Mouse (Mus musculus) erythroid progenitor cell, adult 5-6 weeks (primary cell): ENCODE data around the gene Cyp2b19. TPM values are rescaled to one million over a fixed set of nuclear protein-coding genes. Genes with fewer than 3 reads are reported as not detected.
A peak's percentile ranks its signal among the peaks of the same experiment; 100 is the strongest.
"Not testable (repeated sequence)": the region's sequence is repeated elsewhere in the genome, so short reads cannot be mapped to it uniquely, and the experiment has no call there.

Experiments used
- ATAC-seq: replicated peaks from 2 replicates; pipeline ENCODE4 v1.8.0; 2016; ENCODE audit warnings: moderate number of reproducible peaks, mild to moderate bottlenecking, moderate TSS enrichment, inconsistent platforms; ENCODE audit not compliant: poor library complexity, low FRiP score, severe bottlenecking
- total RNA-seq, 2 experiments: library from RNA; stranded (forward) in 1 of 2; stranded (reverse) in 1 of 2; fragments of 150-400 nt in 1 of 2; fragments of 186-747, 209-891 nt in 1 of 2; gene quantifications; 2 replicates each; pipeline versions ENCODE4 v1.2.3 to v1.2.4; 2015 to 2017; ENCODE audit warnings: low replicate concordance in 2 of 2

Cyp2b19 gene
- total RNA-seq (2015; ENCODE audit: low replicate concordance): not detected in 2 replicates
- not detected in 2 replicates for total RNA-seq (2017; ENCODE audit: low replicate concordance)

GRCm38 (mm10) chr7:26756842-26757241, at the start of gene Cyp2b19:
Cyp2b19 (plus strand) TSS chr7:26757142.
- ATAC-seq: no peak

GRCm38 (mm10) chr7:26711061-26711460, 45.9 kb upstream of the Cyp2b19 start:
- ATAC-seq: no peak

GRCm38 (mm10) chr7:26738940-26739339, 18.0 kb upstream of the Cyp2b19 start:
- ATAC-seq: no peak

- ATAC-seq: no peak
Observed at GRCm38 (mm10) chr7:26743948-26744347, 13.0 kb upstream of the Cyp2b19 start.

- no peak for ATAC-seq
Observed at GRCm38 (mm10) chr7:26745486-26745885, 11.5 kb upstream of the Cyp2b19 start.

GRCm38 (mm10) chr7:26767084-26767483, 10.1 kb downstream of the Cyp2b19 start:
- ATAC-seq: no peak

- no peak for ATAC-seq
Observed at GRCm38 (mm10) chr7:26769881-26770470, 13.0 kb downstream of the Cyp2b19 start.

GRCm38 (mm10) chr7:26772866-26773586, 16.1 kb downstream of the Cyp2b19 start:
- no peak for ATAC-seq

GRCm38 (mm10) chr7:26775866-26776265, 18.9 kb downstream of the Cyp2b19 start:
- ATAC-seq: no peak

- ATAC-seq: no peak
Observed at GRCm38 (mm10) chr7:26777806-26778205, 20.9 kb downstream of the Cyp2b19 start.

GRCm38 (mm10) chr7:26778474-26778873, 21.5 kb downstream of the Cyp2b19 start:
- ATAC-seq: no peak

- peak; percentile 83; the same call in 1 of the 2 replicates for ATAC-seq
Observed at GRCm38 (mm10) chr7:26779799-26780416, 23.0 kb downstream of the Cyp2b19 start.

GRCm38 (mm10) chr7:26780510-26780909, 23.6 kb downstream of the Cyp2b19 start:
- no peak for ATAC-seq

GRCm38 (mm10) chr7:26780998-26781766, 24.2 kb downstream of the Cyp2b19 start:
- ATAC-seq: no peak

- no peak for ATAC-seq
Observed at GRCm38 (mm10) chr7:26781767-26782131, 24.8 kb downstream of the Cyp2b19 start.

GRCm38 (mm10) chr7:26783163-26783562, 26.2 kb downstream of the Cyp2b19 start:
- no peak for ATAC-seq

GRCm38 (mm10) chr7:26786013-26786412, 29.1 kb downstream of the Cyp2b19 start:
- not testable (repeated sequence) for ATAC-seq

- no peak for ATAC-seq
Observed at GRCm38 (mm10) chr7:26789984-26790383, 33.0 kb downstream of the Cyp2b19 start.

- ATAC-seq: no peak
Observed at GRCm38 (mm10) chr7:26800104-26800503, 43.2 kb downstream of the Cyp2b19 start.

GRCm38 (mm10) chr7:26800996-26801395, 44.1 kb downstream of the Cyp2b19 start:
- no peak for ATAC-seq
